Mouse (Mus musculus) erythroblast, embryonic 14.5 days (primary cell): Measurements from ENCODE around the gene Ube2g1.

Experiments
- GATA1 ChIP-seq: IDR thresholded peaks from 2 replicates; pipeline ENCODE4 v1.6.1; 2012; ENCODE audit warnings: low read length, inconsistent platforms, mixed read lengths
- TAL1 ChIP-seq: IDR thresholded peaks from 3 replicates; pipeline ENCODE4 v1.6.1; 2012; ENCODE audit warnings: low read length, inconsistent platforms, mixed read lengths

DNA sequence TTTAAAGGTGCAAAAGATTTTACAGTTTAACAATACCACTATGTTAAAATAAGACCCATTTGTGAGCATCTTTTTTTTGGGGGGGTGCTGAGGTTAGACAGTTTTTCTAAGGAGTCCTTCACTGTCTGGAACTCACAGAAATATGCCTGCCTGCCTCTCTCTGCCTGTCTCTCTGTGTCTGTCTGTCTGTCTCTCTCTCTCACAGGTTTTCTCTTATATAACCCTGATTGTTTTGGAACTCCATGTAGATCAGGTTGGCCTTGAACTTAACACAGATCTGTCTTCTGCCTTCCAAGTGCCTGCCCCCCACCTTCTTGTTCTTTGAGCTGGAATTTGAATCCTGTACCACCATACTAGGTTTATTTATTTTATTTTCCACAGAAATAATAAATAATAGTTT is 2.2 kb downstream of the Ube2g1 start:
- TF ChIP-seq TAL1 (no peak), GATA1 (no peak)
